Mouse (Mus musculus): ENCODE data around the gene Acer1.

Acer1 gene

DNA sequence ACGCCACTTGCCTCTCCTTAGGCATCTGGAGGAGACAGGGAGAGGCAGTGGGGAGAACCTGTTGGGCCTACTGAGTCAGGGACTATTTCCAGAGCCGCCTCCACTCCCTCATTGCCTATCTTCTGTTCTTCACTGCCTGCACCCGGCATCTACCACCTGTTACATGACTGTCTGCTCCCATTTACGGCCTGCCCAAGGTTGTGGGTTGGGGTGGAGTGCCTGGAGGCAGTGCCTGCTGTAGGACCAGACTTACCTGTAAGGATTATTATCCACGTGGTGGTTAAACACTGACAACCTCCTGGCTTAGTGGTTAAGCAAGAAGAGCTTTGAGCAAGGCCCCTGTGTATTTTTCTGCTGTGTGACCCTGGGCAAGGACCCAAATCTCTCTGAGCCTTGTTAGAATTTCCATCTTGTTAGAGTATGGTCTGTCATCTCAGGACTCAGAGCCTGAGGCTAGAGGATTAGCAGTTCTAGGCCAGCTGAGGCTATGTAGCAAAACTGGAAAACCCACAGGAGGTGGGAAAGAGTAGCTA lies 7.2 kb downstream of the Acer1 start:
- TF ChIP-seq GATA4 (IDR thresholded peaks at IDR 0.05; ENCODE audit: insufficient replicate concordance, low read length) = no peak

DNA sequence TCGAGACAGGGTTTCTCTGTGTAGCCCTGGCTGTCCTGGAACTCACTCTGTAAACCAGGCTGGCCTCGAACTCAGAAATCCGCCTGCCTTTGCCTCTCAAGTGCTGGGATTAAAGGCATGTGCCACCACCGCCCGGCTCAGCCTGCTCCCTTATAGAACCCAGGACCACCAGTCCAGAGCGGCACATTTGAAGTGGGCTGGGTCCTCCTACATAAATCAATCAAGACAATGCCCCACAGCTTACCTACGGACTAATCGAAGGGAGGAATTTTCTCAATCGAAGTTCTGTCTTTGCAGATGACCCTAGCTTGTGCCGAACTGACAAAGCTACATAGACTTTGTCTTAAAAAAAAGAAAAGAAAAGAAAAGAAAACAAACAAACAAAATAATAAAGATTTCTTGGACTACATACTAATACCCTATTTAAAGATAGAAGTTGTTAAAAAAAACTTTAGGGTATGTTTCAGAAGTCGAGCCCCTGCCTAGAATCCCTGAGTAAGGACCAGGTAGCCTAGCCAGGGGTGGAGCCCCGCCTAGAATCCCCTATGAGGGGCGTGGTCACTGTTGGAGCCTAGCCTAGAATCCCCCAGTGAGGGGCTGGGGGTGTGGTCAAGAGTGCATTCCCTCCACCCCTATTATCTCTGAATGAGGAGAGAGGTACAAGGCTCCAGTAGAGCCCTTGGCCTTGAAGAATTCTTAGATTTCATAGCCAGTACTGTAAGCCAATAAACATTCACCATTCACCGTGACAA lies 7.8 kb downstream of the Acer1 start:
- no peak for TF ChIP-seq GATA4 (IDR thresholded peaks at IDR 0.05; ENCODE audit: insufficient replicate concordance, low read length)

DNA sequence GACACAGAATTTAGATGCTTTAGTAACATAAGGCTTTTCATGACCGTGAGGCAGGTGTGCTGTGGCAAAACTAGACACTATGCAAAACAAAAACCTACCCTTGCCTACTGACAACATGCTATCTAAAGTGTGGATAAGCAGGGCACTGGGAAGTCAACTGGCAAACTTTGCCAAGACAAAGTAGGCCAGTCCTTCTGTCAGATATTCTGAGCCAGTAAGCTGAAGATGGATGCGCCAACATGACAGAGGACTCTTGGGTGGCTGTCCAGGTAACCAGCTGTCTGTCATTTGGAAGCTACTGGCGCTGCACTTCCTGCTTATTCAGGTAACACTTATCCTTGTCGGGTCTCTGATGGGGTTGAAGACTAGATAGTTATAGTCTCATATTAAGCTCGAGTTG lies 11.8 kb downstream of the Acer1 start:
- TF ChIP-seq GATA4 (IDR thresholded peaks at IDR 0.05; ENCODE audit: insufficient replicate concordance, low read length) = no peak

DNA sequence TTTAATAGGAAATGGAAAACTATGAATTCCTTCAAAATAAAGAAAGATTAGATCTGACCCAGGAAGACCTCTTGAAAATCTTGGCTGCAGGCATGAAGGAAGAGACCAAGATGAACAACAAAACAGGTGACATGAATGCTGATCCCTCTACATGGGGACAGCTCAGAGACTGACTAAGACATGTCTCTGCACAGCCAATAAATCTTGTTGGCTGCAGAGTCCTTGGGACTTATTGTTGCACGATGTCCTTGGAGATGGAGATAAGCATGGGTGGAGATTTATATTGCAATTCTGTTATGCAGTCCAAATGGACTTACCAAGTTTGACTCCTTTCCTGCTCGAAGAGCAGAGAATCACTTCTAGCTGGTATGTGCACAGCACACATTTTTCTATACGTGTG lies 12.6 kb downstream of the Acer1 start:
- TF ChIP-seq GATA4 (IDR thresholded peaks at IDR 0.05; ENCODE audit: insufficient replicate concordance, low read length) = no peak

DNA sequence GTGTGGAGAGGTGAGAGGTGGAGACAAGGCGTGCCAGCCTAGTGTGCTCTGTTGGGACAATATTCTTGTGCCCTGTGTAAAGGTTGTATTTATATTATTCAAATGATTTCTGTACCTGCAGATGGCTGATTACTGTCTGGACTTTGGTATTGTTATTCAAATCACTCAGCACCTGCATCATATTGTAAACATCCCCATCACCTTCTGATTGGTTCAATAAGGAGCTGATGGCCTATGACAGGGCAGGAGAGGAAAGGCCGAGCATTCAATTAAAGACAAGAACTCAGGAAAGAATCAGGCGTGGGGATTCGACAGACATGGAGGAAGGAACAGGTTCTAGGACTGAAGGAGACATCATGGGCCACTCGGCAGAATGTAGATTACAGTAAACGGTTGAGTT lies 18.3 kb downstream of the Acer1 start:
- no peak for TF ChIP-seq GATA4 (IDR thresholded peaks at IDR 0.05; ENCODE audit: insufficient replicate concordance, low read length)

- no peak for TF ChIP-seq GATA4 (IDR thresholded peaks at IDR 0.05; ENCODE audit: insufficient replicate concordance, low read length)
These were observed 19.1 kb downstream of the Acer1 start for GRCm38 (mm10) chr17:56962642-56963405.

DNA sequence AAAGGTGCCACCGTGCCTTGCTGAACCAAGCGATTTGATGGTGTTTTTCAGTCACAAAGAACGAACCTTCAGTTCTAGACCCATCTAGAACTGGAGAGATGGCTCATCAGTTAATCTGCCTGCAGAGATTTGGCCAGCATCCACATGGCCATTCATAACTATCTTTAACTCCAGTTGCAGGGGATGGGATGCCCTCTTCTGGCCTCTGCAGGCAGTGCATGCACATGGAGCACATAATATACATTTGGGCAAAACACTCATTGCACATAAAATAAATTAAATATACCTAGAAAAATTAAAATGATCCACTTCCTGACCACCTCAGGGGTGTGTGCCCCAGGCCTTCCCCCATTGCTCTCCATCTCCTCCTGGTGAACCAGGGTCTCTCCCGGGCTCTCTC lies 20.0 kb downstream of the Acer1 start:
- no peak for TF ChIP-seq GATA4 (IDR thresholded peaks at IDR 0.05; ENCODE audit: insufficient replicate concordance, low read length)

DNA sequence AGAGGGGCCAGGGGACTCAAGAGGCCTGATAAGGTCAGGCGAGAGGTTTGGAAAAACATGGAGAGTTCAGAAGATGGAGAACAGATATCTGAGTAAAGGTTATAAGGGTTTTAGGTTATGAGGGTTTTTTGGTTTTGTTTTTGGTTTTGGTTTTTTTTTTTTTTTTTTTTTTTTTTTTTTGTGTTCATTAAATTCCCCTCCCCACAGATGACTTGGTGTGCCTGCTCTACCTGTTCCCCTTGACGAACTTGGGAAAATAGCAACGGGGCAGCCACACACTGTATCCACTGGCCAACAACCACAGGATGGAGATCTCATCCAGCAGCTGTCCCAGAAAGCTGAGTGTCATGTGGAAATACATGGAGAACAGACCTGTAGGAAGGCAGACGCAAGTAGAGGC lies 23.3 kb downstream of the Acer1 start:
- TF ChIP-seq GATA4 (IDR thresholded peaks at IDR 0.05; ENCODE audit: insufficient replicate concordance, low read length) = no peak

GRCm38 (mm10) chr17:56957763-56958429 lies 24.0 kb downstream of the Acer1 start:
- TF ChIP-seq GATA4 (IDR thresholded peaks at IDR 0.05; ENCODE audit: insufficient replicate concordance, low read length) = no peak

DNA sequence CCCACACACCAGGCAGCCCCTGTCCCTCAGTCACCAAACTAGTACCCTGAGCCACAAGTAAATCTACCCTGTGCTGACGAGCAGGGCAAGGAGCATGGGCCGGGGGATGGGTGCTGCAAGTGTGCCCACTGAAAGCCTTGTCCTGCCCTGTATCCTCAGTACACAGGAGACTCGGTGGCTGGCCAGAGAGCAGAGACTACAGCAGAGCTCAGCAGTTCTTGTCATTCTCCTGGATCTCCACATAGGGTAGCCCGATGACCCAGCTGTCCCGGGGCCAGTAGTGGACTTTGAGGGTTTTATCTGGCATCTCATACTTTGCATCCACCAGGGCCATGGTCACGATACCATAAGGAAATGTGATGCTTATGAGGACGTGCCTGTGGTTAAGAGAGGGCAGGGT lies 27.1 kb downstream of the Acer1 start:
- no peak for TF ChIP-seq GATA4 (IDR thresholded peaks at IDR 0.05; ENCODE audit: insufficient replicate concordance, low read length)

DNA sequence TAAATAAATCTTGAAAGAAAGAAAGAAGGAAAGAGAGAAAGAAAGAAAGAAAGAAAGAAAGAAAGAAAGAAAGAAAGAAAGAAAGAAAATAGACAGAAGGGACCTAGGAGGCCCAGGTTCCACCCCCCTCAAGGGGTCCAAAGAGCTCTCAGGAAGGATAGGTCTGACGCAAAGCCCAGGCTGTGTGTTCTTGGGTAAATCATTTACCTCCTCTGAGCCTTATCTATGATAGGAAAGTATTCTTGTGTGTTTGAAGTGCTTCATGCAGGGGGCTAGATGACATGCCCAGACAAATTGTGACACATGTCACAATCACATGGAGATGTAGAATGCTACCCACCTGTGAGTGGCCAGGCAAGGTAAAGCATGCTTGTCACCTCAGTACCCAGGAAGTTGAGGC lies 29.3 kb downstream of the Acer1 start:
- TF ChIP-seq GATA4 (IDR thresholded peaks at IDR 0.05; ENCODE audit: insufficient replicate concordance, low read length) = no peak

DNA sequence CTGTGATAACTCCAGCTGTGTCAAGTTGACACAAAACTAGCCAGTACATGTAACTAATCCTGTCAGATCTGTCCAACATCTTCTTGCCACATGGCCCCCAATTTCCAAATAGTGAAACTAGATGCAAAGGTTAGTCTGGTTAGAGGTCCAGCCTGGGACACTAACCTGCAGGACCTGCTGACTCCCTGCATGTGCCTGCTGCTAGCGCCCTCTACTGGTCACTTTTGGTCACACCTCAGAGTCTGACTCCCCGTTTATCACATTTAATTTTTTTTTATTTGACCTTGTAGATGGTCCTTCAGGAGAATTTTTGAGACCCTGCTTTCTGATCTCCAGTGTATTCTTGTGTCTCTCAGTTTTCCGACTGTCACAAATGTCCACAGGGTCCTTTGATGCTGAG lies 31.0 kb downstream of the Acer1 start:
- TF ChIP-seq GATA4 (IDR thresholded peaks at IDR 0.05; ENCODE audit: insufficient replicate concordance, low read length) = no peak

GRCm38 (mm10) chr17:56938751-56939150 lies 43.2 kb downstream of the Acer1 start:
- no peak for TF ChIP-seq GATA4 (IDR thresholded peaks at IDR 0.05; ENCODE audit: insufficient replicate concordance, low read length)

DNA sequence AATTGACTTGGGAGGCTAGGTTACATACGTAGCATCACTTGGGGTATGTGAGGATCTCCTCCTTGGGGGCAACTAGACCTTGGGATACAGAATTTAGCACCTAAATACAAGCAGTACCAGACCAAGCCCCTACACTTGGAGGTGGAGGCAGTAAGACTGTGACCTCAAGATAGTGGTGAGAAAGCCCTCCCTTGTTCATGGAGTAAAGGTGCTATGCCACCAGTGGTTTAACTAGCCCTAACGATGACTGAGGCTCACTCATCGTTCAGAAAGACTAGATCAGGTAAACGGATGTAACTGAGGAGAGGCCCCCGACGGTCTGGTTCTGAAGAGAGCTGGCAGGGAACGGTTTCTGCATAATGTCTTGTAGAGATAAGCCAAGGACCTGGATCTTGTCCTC lies 45.2 kb downstream of the Acer1 start:
- TF ChIP-seq GATA4 (IDR thresholded peaks at IDR 0.05; ENCODE audit: insufficient replicate concordance, low read length) = no peak

DNA sequence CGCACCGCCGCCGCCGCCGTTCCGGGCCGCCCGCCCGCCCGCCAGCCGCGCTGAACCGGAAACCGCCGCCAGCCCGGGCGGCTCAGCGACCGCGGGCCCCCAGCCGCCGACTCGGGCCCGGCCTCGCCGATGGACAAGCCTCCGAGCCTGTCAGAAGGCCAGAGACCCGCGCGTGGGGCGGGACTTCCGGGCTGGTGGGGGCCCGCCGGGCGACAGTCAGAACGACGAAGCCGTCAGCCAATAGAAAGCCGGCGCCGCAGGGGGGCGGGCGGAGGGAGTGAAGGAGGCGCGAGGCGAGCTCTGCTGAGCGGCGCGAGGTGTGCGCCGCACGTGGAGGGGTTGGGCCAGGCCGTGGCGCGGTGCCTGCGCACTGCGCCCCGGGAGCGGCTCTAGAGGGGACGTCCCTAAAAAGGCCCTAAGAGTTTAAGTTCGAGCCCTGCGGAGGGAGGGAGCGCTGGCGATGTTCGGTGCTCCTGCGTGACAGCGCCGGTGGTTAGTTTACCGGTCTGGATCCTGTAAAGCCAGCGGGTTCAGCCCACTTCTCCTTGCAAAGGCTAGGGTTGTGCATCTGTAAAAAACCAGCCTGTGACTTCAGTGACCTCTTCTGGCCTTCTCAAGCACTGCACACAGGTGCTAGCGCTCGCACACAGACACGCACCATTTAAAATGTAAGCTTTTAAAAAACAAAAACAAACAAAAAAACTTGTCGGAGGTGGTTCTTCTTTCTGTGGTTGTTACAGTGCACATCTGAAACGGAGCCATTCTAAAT lies 46.4 kb downstream of the Acer1 start, which contains the start of gene Mllt1:
TSS of gene Mllt1 (minus strand) at position 53 of the 769 bp plus-strand sequence.
- no peak; the same call in 1 of the 2 replicates for TF ChIP-seq GATA4 (IDR thresholded peaks at IDR 0.05; ENCODE audit: insufficient replicate concordance, low read length)
